Mouse (Mus musculus): ENCODE data around the gene Tmem232.
"Not testable (repeated sequence)": the region's sequence is repeated elsewhere in the genome, so short reads cannot be mapped to it uniquely, and the experiment has no call there.

Gene Tmem232

DNA sequence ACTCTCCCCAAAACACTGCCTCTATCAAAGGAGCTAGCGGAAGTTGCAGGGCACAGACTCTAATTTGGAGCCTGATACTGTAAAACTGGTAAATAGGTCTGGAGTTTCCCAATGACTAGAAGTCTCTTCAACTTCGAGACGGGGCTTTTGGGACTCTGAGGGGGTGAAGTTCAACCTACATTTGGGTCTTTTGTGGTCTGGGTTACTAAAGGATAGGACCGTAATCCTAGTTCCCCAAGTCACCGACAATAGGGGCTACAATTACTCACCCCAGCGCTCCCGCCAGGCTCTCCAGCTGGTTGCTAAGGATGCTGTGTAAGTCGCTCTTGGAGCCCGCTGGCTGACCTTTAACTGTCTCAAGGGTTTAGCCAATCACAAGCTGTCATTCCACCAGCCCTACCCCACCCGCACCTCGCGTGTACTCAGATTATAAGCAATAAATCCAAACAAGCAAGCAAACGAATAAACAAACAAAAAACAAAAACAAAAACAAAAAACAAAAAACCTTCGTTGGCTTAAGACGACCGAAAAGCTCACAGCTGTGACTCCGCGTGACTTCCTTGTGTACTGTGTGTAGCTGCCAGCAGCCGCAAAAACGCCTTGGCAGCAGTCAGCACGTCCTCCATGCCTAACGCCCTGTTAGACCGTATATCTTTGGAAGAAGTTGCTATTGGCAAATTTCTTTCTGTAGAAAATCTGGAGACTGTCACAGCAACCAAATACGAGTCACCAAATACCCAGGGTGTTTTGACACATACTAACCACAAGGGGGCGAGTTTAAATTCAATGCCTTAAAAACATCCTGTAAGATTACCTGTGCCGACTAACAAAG lies at the start of gene Tmem232:
TSS of gene Tmem232 (minus strand) at position 342 of the 832 bp plus-strand sequence.
- DNase-seq: no peak

- DNase-seq: no peak
These were observed 46.3 kb upstream of the Tmem232 start for GRCm38 (mm10) chr17:65586892-65587291.

GRCm38 (mm10) chr17:65581440-65581839 lies 40.9 kb upstream of the Tmem232 start:
- no peak for DNase-seq

GRCm38 (mm10) chr17:65579766-65580165 lies 39.2 kb upstream of the Tmem232 start:
- no peak for DNase-seq

- no peak for DNase-seq
These were observed 34.8 kb upstream of the Tmem232 start for GRCm38 (mm10) chr17:65575339-65575738.

DNA sequence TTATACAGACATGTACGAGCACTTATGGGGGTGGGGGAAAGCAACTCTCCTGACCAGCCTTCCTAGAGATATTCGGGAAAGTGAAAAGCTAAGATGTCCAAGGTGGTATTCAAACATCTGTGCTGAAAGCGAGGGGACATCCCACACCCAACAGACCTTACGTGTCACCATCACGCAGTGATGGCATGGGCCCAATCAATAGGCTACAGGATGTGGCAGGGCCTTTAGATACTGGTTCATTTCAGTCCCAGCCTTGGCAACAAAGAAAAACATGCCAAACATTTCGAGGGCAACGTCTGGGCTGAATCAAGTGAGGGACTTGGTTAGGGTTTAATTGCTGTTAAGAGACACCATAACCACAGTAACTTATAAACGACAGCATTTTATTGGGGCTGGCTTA lies 34.3 kb upstream of the Tmem232 start:
- no peak for DNase-seq

GRCm38 (mm10) chr17:65571866-65572265 lies 31.3 kb upstream of the Tmem232 start:
- no peak for DNase-seq

- DNase-seq: no peak
These were observed 30.9 kb upstream of the Tmem232 start for GRCm38 (mm10) chr17:65571466-65571865.

GRCm38 (mm10) chr17:65564189-65564588 lies 23.6 kb upstream of the Tmem232 start:
- DNase-seq: no peak

GRCm38 (mm10) chr17:65563345-65563744 lies 22.8 kb upstream of the Tmem232 start:
- DNase-seq: no peak

- peak; percentile 86 for DNase-seq
These were observed 22.2 kb upstream of the Tmem232 start for GRCm38 (mm10) chr17:65562761-65563160.

- DNase-seq: no peak
These were observed 20.9 kb upstream of the Tmem232 start for GRCm38 (mm10) chr17:65561361-65562015.

DNA sequence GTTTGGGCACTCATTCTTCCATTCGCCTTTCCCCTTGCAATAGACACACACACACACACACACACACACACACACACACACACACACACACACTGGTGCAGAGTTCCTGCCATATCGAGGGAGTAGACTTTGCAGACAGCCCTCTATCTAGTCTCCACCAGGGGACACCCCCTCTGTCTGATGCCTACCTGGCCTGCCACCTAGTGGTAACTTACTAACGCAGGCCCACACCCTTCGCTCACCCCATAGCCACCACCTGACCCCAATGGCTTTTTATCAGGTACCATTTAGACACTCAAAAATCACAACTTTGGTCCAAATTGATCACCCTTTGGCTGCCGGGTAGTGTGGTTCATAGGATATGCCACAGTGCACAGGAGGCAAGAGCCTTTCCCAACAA lies 18.7 kb upstream of the Tmem232 start:
- DNase-seq: no peak

- DNase-seq: no peak
These were observed 18.2 kb upstream of the Tmem232 start for GRCm38 (mm10) chr17:65558788-65559187.

GRCm38 (mm10) chr17:65558217-65558616 lies 17.6 kb upstream of the Tmem232 start:
- DNase-seq: peak; percentile 58

- DNase-seq: no peak
These were observed 16.6 kb upstream of the Tmem232 start for GRCm38 (mm10) chr17:65557212-65557611.

GRCm38 (mm10) chr17:65556798-65557197 lies 16.2 kb upstream of the Tmem232 start:
- DNase-seq: no peak

DNA sequence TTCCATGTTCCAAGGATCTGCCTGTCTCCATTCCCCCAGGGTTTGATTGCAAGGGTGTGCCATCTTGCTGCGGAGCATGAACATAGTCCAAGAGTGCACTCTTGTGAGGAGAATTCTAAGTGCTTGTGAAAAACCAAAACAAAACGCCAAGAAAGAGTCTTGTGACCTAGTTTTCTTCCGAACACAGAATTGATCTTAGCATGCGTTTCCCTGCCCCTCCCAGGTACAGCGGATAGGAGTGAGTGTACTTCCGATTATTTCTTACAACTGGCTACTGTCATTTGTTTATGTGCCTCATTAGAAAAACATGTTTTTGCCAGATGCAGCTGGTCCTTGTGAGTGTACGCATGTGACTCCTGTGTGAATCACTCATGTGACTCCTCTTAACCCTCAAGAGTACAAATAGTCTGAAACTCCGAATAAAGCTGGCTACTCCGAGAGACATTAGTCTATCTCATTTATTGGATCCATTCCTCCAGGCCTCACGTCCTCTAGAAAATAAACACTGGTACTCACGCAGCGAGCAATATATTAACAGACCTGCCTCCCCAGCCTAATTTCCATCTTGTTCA lies 11.9 kb upstream of the Tmem232 start:
- DNase-seq: no peak

DNA sequence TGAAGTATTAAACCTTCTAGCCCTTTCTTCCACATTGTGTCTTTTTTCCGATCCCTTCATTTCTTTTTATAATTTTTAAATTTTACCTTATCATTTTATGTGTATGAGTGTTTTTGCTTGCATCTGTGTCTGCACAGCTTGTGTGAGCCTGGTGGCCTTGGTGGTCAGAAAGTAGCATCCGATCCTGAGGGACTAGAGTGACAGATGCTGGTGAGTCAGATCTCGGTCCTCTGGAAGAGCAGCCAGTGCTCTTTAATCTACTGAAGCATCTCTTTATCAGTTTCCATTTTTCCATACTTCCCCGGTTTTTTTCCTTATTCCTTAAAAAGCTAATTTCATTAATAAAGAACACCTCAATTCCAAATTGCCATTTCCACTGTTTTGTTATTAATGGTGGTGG lies 9.8 kb upstream of the Tmem232 start:
- no peak for DNase-seq

- DNase-seq: no peak
These were observed 8.2 kb upstream of the Tmem232 start for GRCm38 (mm10) chr17:65548698-65549365.

GRCm38 (mm10) chr17:65546221-65546620 lies 5.6 kb upstream of the Tmem232 start:
- DNase-seq: not testable (repeated sequence)

GRCm38 (mm10) chr17:65536156-65536555 lies 4.4 kb downstream of the Tmem232 start:
- no peak for DNase-seq

GRCm38 (mm10) chr17:65532381-65532780 lies 8.2 kb downstream of the Tmem232 start:
- not testable (repeated sequence) for DNase-seq

Data from right cerebral cortex, postnatal 4 days (tissue).